Mouse (Mus musculus) layer of hippocampus, adult 9-11 months (tissue): ENCODE results near the gene Asna1.

ENCODE experiments used
- DNase-seq: peaks from one replicate; pipeline ENCODE4 v3.0.0; 2022

Asna1 gene

GRCm38 (mm10) chr8:85034764-85035163, 9.7 kb upstream of the Asna1 start:
- peak; percentile 73 for DNase-seq

GRCm38 (mm10) chr8:85033867-85034266, 8.8 kb upstream of the Asna1 start:
- DNase-seq = no peak

GRCm38 (mm10) chr8:85032622-85033311, 7.7 kb upstream of the Asna1 start:
- DNase-seq = no peak

- no peak for DNase-seq
Measured at GRCm38 (mm10) chr8:85029271-85029670, 4.2 kb upstream of the Asna1 start.

- DNase-seq = no peak
Measured at GRCm38 (mm10) chr8:85027922-85028321, 2.8 kb upstream of the Asna1 start.

GRCm38 (mm10) chr8:85027516-85027855, 2.4 kb upstream of the Asna1 start:
- no peak for DNase-seq

- peak; percentile 96 for DNase-seq
Measured at GRCm38 (mm10) chr8:85026670-85027515, 1.8 kb upstream of the Asna1 start, which contains the start of gene Trir. Gene Trir, plus strand, starts transcription at chr8:85026823.

GRCm38 (mm10) chr8:85023846-85024245, 1.2 kb downstream of the Asna1 start:
- no peak for DNase-seq

- DNase-seq = no peak
Measured at GRCm38 (mm10) chr8:85021514-85022055, 3.5 kb downstream of the Asna1 start.

GRCm38 (mm10) chr8:85017209-85017608, 7.9 kb downstream of the Asna1 start:
- no peak for DNase-seq

GRCm38 (mm10) chr8:85016724-85017123, 8.4 kb downstream of the Asna1 start:
- no peak for DNase-seq

GRCm38 (mm10) chr8:85014431-85014830, 10.7 kb downstream of the Asna1 start, which contains the start of gene Best2:
Gene Best2, minus strand, starts transcription at chr8:85014531.
- no peak for DNase-seq

- peak; percentile 85 for DNase-seq
Measured at GRCm38 (mm10) chr8:85013230-85013840, 11.7 kb downstream of the Asna1 start.

- DNase-seq = no peak
Measured at GRCm38 (mm10) chr8:85011242-85011641, 13.8 kb downstream of the Asna1 start.

GRCm38 (mm10) chr8:85007686-85008085, 17.4 kb downstream of the Asna1 start:
- DNase-seq = no peak

GRCm38 (mm10) chr8:84997649-84998295, 27.3 kb downstream of the Asna1 start:
- peak; percentile 91 for DNase-seq

- no peak for DNase-seq
Measured at GRCm38 (mm10) chr8:84996978-84997377, 28.1 kb downstream of the Asna1 start.

GRCm38 (mm10) chr8:84995680-84996079, 29.4 kb downstream of the Asna1 start:
- no peak for DNase-seq

- DNase-seq = no peak
Measured at GRCm38 (mm10) chr8:84994375-84994774, 30.7 kb downstream of the Asna1 start.

- DNase-seq = peak; percentile 72
Measured at GRCm38 (mm10) chr8:84990836-84991235, 34.2 kb downstream of the Asna1 start.

GRCm38 (mm10) chr8:84990349-84990748, 34.7 kb downstream of the Asna1 start, which contains the start of gene Hook2:
Gene Hook2, plus strand, starts transcription at chr8:84990603.
- DNase-seq = peak; percentile 97

- DNase-seq = peak; percentile 86
Measured at GRCm38 (mm10) chr8:84989810-84990209, 35.3 kb downstream of the Asna1 start.

GRCm38 (mm10) chr8:84989311-84989731, 35.8 kb downstream of the Asna1 start:
- DNase-seq = no peak
